Mouse (Mus musculus) CH12.LX (cell line): ENCODE measurements around the gene Slc5a1. TPM values are rescaled to one million over a fixed set of nuclear protein-coding genes. Genes with fewer than 3 reads are reported as not detected.

Source experiments
- DNase-seq: peaks from one replicate; pipeline ENCODE4 v3.0.0-alpha.2; 2013; ENCODE audit errors: extremely low read depth
- H3K27ac ChIP-seq: 2 replicates; pipeline ENCODE4 v1.5.1; 2012; ENCODE audit warnings: low read depth, mild to moderate bottlenecking, control low read depth, moderate library complexity; ENCODE audit not compliant: insufficient read depth
- H3K27me3 ChIP-seq: replicated peaks from 2 replicates; pipeline ENCODE3; 2012; ENCODE audit warnings: inconsistent platforms
- H3K36me3 ChIP-seq, 2 experiments: replicated peaks in 1 of 2; 2 replicates each; pipeline versions ENCODE3 to v1.6.1; 2012; ENCODE audit warnings: inconsistent platforms in 1 of 2, low read length in 1 of 2, mild to moderate bottlenecking in 1 of 2, mixed read lengths in 1 of 2, moderate library complexity in 1 of 2; ENCODE audit not compliant: control insufficient read depth in 1 of 2, insufficient read depth in 1 of 2
- H3K4me1 ChIP-seq, 2 experiments: 2 replicates each; pipeline ENCODE4 v1.6.1; 2012; ENCODE audit warnings: inconsistent platforms in 1 of 2, moderate library complexity in 1 of 2; ENCODE audit not compliant: insufficient read depth in 2 of 2, control insufficient read depth in 1 of 2
- H3K4me2 ChIP-seq: 2 replicates; pipeline ENCODE4 v1.6.1; 2012; ENCODE audit warnings: low read depth, mild to moderate bottlenecking, control low read depth; ENCODE audit not compliant: poor library complexity, insufficient read depth, severe bottlenecking
- H3K4me3 ChIP-seq, 3 experiments: fragments of 150-350 bp in 1 of 3; sonication (generic) in 1 of 3; replicated peaks in 1 of 3; 2 replicates each; pipeline versions ENCODE3 to v1.5.1; 2011 to 2012; ENCODE audit warnings: low read depth in 2 of 3, low read length in 2 of 3, mild to moderate bottlenecking in 2 of 3, moderate library complexity in 2 of 3, control low read depth in 1 of 3, improper control_type of control experiment in 1 of 3, inconsistent platforms in 1 of 3, mixed read lengths in 1 of 3; ENCODE audit not compliant: poor library complexity in 1 of 3
- H3K79me2 ChIP-seq: replicated peaks from 2 replicates; pipeline ENCODE4 v1.6.1; 2012; ENCODE audit warnings: mild to moderate bottlenecking, moderate library complexity; ENCODE audit not compliant: control insufficient read depth, poor library complexity, insufficient read depth, severe bottlenecking; ENCODE audit errors: extremely low read depth
- H3K9ac ChIP-seq: 2 replicates; pipeline ENCODE4 v1.6.1; 2012; ENCODE audit warnings: low read depth, mild to moderate bottlenecking, control low read depth, moderate library complexity; ENCODE audit not compliant: insufficient read depth
- H3K9me3 ChIP-seq: replicated peaks from 2 replicates; pipeline ENCODE3; 2012; ENCODE audit warnings: low read length, inconsistent platforms, mixed read lengths
- BHLHE40 ChIP-seq: IDR thresholded peaks from 2 replicates; pipeline ENCODE4 v1.6.1; 2011; ENCODE audit warnings: mild to moderate bottlenecking, low read depth, low read length, improper control_type of control experiment
- CHD1 ChIP-seq: IDR thresholded peaks from 2 replicates; pipeline ENCODE4 v1.6.1; 2012; ENCODE audit warnings: low read depth, low read length, improper control_type of control experiment, inconsistent platforms
- CHD2 ChIP-seq: IDR thresholded peaks from 2 replicates; pipeline ENCODE4 v1.6.1; 2011; ENCODE audit warnings: low read length, improper control_type of control experiment
- CTCF ChIP-seq, 2 experiments: IDR thresholded peaks in 1 of 2; conservative IDR thresholded peaks in 1 of 2; 2 replicates each; pipeline ENCODE4 v1.5.1; 2011 to 2012; ENCODE audit warnings: low read depth in 2 of 2, low read length in 2 of 2, improper control_type of control experiment in 1 of 2, inconsistent platforms in 1 of 2, mild to moderate bottlenecking in 1 of 2, moderate library complexity in 1 of 2
- ELF1 ChIP-seq: IDR thresholded peaks from 2 replicates; pipeline ENCODE4 v1.6.1; 2014; ENCODE audit warnings: low read depth, mild to moderate bottlenecking, inconsistent platforms, low read length, improper control_type of control experiment
- ETS1 ChIP-seq: conservative IDR thresholded peaks from 2 replicates; pipeline ENCODE4 v1.6.1; 2012; ENCODE audit warnings: low read depth, mild to moderate bottlenecking, inconsistent platforms, low read length, improper control_type of control experiment, moderate library complexity
- HCFC1 ChIP-seq: IDR thresholded peaks from 2 replicates; pipeline ENCODE4 v1.6.1; 2012; ENCODE audit warnings: low read depth, mild to moderate bottlenecking, inconsistent platforms, low read length, improper control_type of control experiment
- KAT2A ChIP-seq: IDR thresholded peaks from 2 replicates; pipeline ENCODE4 v1.6.1; 2012; ENCODE audit warnings: low read length, improper control_type of control experiment, inconsistent platforms; ENCODE audit not compliant: insufficient replicate concordance
- MAFK ChIP-seq: IDR thresholded peaks from 2 replicates; pipeline ENCODE4 v1.6.1; 2011; ENCODE audit warnings: low read length, improper control_type of control experiment; ENCODE audit not compliant: insufficient replicate concordance
- MAZ ChIP-seq: IDR thresholded peaks from 2 replicates; pipeline ENCODE4 v1.6.1; 2012; ENCODE audit warnings: low read depth, mild to moderate bottlenecking, inconsistent platforms, low read length, improper control_type of control experiment, moderate library complexity
- NRF1 ChIP-seq: IDR thresholded peaks from 2 replicates; pipeline ENCODE4 v1.6.1; 2014; ENCODE audit warnings: low read depth, mild to moderate bottlenecking, inconsistent platforms, low read length, improper control_type of control experiment, moderate library complexity
- PAX5 ChIP-seq: IDR thresholded peaks from 2 replicates; pipeline ENCODE4 v1.6.1; 2012; ENCODE audit warnings: low read length, inconsistent platforms, mixed read lengths
- POLR2AphosphoS2 ChIP-seq: IDR thresholded peaks from 2 replicates; pipeline ENCODE4 v1.6.1; 2011; ENCODE audit warnings: low read depth, low read length, improper control_type of control experiment
- RAD21 ChIP-seq: IDR thresholded peaks from 2 replicates; pipeline ENCODE4 v1.6.1; 2011; ENCODE audit warnings: low read depth, mild to moderate bottlenecking, low read length, improper control_type of control experiment, moderate library complexity
- UBTF ChIP-seq: IDR thresholded peaks from 2 replicates; pipeline ENCODE4 v1.6.1; 2012; ENCODE audit warnings: low read depth, mild to moderate bottlenecking, inconsistent platforms, low read length, improper control_type of control experiment, moderate library complexity
- USF1 ChIP-seq: IDR thresholded peaks from 2 replicates; pipeline ENCODE4 v1.6.1; 2014; ENCODE audit warnings: low read depth, mild to moderate bottlenecking, inconsistent platforms, low read length, improper control_type of control experiment
- USF2 ChIP-seq: conservative IDR thresholded peaks from 2 replicates; pipeline ENCODE4 v1.6.1; 2011; ENCODE audit warnings: low read depth, low read length, improper control_type of control experiment
- ZKSCAN1 ChIP-seq: IDR thresholded peaks from 2 replicates; pipeline ENCODE4 v1.6.1; 2012; ENCODE audit warnings: low read depth, inconsistent platforms, low read length, improper control_type of control experiment, borderline replicate concordance
- dilution Hi-C: fragments of 300-500 bp; cut with MboI; formaldehyde crosslinking; loops from 2 replicates; pipeline ENCODE4 v1.14.3; 2020; ENCODE audit warnings: low sequenced_read_pairs; ENCODE audit not compliant: extremely low pct_unique_long_range_greater_than_20kb, extremely low pct_ligation_motif_present
- in situ Hi-C: fragments of 300-500 bp; cut with MboI; formaldehyde crosslinking; loops from 3 replicates; pipeline ENCODE4 v1.14.3; 2019; ENCODE audit warnings: low sequenced_read_pairs, low pct_ligation_motif_present, low pct_unique_long_range_greater_than_20kb, mixed read lengths
- polyA plus RNA-seq: library from polyadenylated mRNA; unstranded; fragments of >175 nt; gene quantifications from 2 replicates; pipeline ENCODE4 v1.2.1, GENCODE M21; 2012; ENCODE audit warnings: low read depth; ENCODE audit not compliant: insufficient read length
- total RNA-seq, 2 experiments: library from RNA; depleted of rRNA; stranded (reverse); fragments of 300-350 nt in 1 of 2; fragments of >200 nt in 1 of 2; gene quantifications; 2 replicates each; pipeline ENCODE4 v1.2.3; 2012 to 2014

Gene Slc5a1
- total and polyA plus RNA-seq, 3 experiments, result 0.30 to 0.38 (median 0.33) TPM

DNA sequence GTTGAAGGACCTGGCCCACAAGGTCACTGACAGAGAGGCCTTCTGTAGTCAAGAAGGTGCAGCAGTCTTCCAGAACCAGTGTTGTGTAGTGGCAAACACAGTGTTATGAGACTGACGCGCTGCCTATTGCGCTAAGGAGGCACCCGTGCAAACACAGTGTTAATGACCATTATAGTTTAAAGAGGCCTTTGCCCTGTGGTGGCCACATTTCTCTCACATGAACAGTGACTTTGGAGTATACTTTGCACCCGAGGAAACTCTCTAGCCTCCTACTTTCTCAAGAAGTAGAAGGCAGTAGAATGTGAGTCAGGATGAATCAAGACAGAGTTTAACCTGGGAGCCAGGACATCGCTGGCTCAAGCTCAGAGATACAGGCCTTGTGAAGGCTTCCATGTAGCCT lies 12.7 kb upstream of the Slc5a1 start:
- no peak for TF ChIP-seq CTCF (conservative IDR thresholded peaks at IDR 0.05 in 1 of 2, IDR thresholded peaks at IDR 0.05 in 1 of 2; ENCODE audit: low read depth in 2 of 2, low read length in 2 of 2)
- no peak for TF ChIP-seq MAZ
- TF ChIP-seq USF2, result no peak
- no peak for TF ChIP-seq CHD1
- no peak for TF ChIP-seq CHD2
- no peak for TF ChIP-seq PAX5
- TF ChIP-seq UBTF, result no peak
- TF ChIP-seq ELF1, result no peak
- no peak for TF ChIP-seq USF1
- no peak for TF ChIP-seq ETS1
- no peak for TF ChIP-seq BHLHE40
- no peak for TF ChIP-seq NRF1
- TF ChIP-seq KAT2A, result no peak
- no peak for TF ChIP-seq POLR2AphosphoS2
- no peak for TF ChIP-seq RAD21
- no peak for TF ChIP-seq ZKSCAN1
- TF ChIP-seq HCFC1, result no peak
- Histone ChIP-seq H3K9ac (no peak overlapping the region), H3K79me2 (no peaks in the 10 kb centered on the region), H3K4me3 (no peak overlapping the region), H3K27me3 (no peaks in the 10 kb centered on the region), H3K36me3 (no peaks in the 10 kb centered on the region), H3K4me1 (peaks cover 11 to 16% of the 10 kb centered on the region in 2 experiments; a peak in 3 of 4 replicates), H3K4me2 (no peak overlapping the region), H3K9me3 (no peaks in the 10 kb centered on the region), H3K27ac (no peak overlapping the region)
- no peak for DNase-seq
- dilution Hi-C loops, result no loop called here
- in situ Hi-C loops, result no loop called here

DNA sequence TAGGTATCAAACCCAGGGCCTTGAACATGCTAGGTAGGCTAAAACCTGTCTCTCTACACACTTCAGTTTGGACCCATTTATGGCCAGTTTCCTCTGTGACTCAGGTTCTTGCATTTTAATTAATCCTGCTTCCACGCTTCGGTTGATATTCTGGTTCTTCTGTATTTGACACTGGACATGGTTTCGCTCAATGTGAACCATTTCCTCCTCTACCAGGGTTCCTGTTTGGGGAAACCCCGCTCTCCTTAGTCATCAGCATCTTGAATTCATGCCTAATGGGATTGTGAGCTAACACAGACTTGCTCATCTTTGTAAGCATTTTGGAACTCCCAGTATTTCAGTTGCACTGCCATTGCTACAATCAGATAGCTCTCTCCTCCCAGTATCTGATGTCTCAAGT lies 8.7 kb upstream of the Slc5a1 start:
- Histone ChIP-seq H3K36me3 (no peaks in the 10 kb centered on the region), H3K9me3 (no peaks in the 10 kb centered on the region), H3K4me3 (no peak overlapping the region), H3K4me2 (peak overlapping the region; percentile 75), H3K79me2 (no peaks in the 10 kb centered on the region), H3K4me1 (peaks cover 11 to 13% of the 10 kb centered on the region in 2 experiments; a peak in 3 of 4 replicates), H3K9ac (no peak overlapping the region), H3K27ac (no peak overlapping the region), H3K27me3 (peaks cover 1% of the 10 kb centered on the region)
- in situ Hi-C loops (no loop called here), dilution Hi-C loops (no loop called here)
- DNase-seq, result peak; percentile 66
- TF ChIP-seq ELF1 (0 out of 2 replicates have a peak, but pooled peaks have one; percentile 10), ETS1 (0 out of 2 replicates have a peak, but pooled peaks have one; percentile 18), MAFK (no peak)
